Mouse (Mus musculus) liver, adult (tissue): ENCODE measurements at regions not wholly inside any gene's neighbourhood (a gene's known extent, or its start where the extent isn't known, plus 50 kb on each side); places are given as distances from the start of the nearest gene placed in this dataset.

Source experiments
- GATA4 ChIP-seq: IDR thresholded peaks from 2 replicates; pipeline ENCODE4 v1.6.1; 2014; ENCODE audit warnings: mild to moderate bottlenecking, low read length; ENCODE audit not compliant: insufficient replicate concordance

DNA sequence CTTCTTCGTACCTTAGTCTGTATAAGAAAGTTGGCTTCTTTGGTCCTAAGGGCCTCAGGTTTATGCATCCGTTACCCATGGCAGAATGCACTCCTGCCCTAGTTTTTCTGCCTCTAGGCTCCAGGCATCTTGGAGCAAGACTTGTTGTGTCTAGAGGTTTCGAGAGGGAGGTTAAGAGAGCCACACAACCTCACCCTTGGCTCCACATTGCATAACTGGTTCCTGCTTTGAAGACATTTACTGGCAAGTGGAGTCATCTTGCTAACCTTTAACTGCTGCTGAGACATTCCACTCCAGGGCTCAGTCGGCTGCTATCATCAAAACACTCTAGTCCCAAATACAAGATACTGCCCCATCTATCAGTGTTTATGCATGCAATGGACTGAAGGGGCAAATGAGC lies 135.9 kb downstream of the Cog6 start:
- TF ChIP-seq GATA4, result no peak

DNA sequence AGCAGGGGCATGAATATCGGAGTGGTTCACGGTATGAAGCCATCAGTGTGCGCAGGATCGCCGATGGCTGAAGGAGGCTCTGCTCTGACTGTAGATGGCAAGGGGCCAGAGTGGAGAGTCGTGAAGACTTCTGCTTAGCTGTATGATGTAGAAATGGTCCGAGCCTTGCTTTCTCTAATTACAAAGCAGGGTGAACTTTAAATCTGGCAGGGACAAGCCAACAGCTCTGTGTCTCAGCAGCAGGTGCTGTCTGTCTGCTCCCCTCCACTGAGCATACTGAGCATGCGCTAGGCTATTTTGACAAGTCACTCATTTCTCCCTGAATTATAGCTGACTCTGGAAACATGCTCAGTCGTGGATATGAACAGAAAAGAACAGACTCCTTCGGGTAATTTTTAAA lies 137.3 kb downstream of the Cog6 start:
- TF ChIP-seq GATA4, result no peak

DNA sequence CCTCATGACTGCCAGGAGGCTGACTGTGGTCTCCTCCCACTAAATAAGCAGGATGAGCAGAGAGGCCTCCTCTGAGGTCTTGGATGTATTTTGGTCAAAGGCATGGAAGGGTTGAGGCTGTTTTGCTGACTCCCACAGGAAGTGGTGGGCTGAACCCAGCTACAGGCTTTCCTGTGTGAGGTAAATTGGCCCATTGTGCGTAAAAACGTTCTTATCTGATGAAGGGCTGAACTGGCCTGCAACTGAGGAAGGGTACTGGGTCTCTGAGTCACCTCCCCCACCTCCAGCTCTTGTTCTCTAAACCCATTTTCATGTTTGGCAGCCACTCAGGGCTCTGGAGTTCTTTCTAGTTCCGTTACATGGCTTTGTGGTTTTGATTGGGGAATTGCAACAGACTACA lies 138.7 kb downstream of the Cog6 start:
- TF ChIP-seq GATA4, result no peak

DNA sequence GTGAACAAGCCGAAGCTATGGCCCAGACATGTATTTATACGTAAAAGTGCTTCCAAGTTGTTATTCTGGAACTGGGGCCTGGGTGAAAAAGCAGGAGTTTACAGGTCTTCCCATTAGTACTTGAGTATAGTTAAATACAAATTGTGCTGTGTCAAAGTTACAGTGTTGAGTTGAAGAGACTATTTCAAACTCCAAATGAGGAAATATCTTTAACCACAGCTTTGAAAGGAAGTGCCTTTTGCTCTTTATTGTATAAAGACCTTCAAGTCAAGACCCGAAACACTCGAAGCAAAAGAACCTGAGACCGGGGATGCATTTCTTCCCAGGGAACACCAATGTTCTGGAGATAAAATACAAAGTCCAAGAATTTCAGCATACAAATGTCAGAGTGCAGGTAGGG lies 144.8 kb downstream of the Cog6 start:
- TF ChIP-seq GATA4, result no peak

DNA sequence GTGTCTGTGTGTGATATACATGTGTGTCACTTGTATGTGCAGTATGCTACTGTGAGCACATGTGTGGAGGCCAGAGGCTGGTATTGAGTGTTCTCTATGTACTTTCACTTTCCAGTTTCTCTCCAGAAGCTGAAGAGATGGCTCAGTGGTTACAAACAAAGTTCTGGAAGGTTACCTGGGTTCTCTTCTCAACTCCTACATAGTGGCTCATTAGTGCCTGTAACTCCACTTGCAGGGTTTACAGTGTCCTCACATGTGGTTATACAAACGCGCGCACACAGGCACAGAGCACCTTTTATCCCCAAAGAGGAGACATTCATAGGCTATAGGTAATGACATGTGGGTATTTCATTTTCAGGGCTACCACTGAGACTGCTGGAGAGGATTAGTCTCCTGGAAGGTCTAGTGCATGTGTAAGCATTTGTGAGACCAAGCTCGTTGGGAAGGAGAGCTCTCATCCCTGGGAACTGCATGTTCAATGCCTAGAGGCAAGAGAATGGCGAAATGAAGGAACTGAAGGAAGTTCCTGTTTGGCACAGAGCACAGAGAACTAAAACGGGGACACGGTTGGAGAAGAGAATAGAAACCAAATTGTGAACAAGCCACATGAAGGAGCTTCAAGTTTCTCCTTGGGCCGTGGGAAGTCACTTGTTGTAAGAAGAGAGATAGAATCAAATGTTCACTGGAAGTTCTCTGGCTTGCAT lies 153.7 kb downstream of the Cog6 start:
- no peak for TF ChIP-seq GATA4

DNA sequence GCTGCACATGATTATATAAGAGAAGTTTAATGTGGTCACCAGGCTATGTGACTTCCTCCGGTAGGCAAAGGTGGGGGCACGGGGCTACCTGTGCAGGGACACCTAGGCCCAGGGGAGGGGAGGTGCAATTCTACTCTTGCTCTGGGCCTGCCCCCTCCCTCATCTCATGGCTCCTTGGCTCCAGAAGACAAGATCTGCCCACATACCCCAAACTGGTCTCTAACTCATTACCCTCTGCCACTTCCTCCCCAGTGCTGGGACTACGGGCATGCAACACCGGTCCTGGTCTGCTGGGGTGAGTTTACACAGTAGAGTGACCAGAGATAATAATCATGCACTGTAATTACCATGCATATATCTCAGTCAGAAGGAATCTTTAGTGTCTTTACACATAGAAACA lies 155.0 kb downstream of the Cog6 start:
- no peak for TF ChIP-seq GATA4

DNA sequence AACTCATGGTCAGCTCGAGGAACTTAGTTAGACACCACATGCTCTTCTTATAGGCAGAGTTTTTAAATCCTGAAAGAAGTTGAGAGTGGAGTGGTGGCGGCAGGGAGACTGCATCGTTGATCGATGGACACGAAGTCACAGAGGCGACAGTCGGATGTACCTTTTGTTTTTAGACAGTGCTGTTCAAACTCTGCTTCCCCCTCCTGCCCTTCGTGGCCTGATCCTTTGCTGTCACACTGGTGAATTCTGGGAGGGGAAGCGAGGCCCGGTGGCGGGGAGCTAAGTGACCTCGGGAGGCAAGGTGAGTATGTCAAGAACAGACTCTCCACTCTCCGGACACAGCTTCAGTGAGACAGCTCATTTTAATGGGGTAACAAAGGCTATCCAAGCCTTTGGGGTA lies 155.5 kb downstream of the Cog6 start:
- no peak for TF ChIP-seq GATA4

DNA sequence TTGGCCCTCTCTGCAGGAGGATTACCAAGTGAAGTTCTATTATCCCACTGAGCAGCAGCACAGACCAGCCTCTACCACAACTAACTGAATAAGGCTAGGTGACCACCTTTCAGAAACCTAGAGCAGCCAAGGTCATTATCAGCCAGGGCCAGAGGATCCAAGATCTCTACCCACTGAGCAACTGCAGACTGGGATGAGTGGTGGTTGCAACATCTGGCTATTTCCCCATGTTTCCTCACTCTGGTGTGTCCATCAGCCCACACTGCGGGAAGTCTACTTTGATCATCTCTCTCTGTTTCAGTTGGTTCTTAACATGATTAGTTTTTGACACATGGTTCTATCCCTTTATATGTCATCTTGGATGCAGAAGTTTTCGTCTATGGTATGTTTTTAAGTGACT lies 157.2 kb downstream of the Cog6 start:
- no peak for TF ChIP-seq GATA4

DNA sequence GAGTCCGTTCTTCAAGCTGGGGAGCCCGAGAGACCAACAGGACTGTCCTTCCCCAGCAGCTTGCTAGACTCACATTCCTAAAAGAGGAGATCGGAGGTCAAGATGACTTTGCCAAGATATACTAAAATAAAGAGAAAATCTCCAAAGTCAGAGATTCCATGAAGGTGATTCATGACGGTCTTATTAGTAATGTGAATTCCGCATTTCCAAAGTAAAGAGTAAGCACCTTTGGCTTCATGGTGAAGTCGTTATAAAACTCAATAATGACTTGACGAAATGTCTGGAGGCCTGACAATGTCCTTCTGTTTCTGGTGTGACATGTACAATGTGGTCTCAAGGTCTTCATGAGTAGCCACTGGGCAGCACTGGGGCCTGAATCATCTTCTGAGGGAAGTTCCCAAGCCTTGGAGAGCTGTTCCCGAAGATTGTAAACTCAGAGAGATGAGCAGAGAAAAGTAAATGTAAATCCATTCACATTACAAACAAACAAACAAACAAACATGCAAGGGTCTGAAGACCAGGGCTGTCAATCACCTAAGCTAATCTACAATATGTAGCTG lies 157.7 kb downstream of the Cog6 start:
- no peak for TF ChIP-seq GATA4

DNA sequence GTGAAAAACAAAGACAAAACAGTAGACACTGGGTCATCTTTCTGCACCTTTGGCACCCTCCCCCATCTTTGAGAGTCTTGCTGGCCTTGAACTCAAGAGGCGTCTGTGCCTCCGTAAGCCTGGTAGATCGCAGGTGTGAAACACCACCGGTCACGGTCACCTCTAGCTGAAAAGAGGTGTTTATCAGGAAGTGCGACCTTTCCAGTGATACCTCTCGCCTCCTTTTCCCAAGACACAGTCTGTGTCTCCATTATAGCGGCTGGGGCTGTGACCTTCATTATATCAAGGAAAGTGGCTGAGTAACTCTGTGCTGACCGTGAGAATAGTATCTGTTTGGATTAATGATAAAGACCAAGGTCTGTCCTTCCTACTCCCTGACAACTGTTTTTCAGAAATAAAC lies 158.8 kb downstream of the Cog6 start:
- no peak for TF ChIP-seq GATA4

DNA sequence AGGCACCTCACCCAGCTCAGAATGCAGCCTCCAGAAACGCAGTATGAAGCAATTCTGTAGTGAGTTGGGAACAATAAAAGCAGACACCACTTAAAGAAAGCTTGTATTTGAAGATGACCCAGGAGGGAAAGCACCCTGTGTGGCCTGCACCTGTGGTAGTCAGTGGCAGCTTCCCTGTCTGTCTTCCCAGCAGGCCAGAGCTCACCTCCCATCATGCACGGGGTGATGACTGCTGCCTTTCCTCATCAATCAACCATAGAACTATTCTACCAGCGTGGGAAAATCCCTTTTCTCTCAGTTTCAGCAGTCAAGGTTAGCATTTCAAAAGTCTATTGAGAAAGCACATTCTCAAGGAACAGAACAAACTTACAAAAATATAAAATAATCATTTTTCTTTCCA lies 160.0 kb downstream of the Cog6 start:
- TF ChIP-seq GATA4, result no peak

DNA sequence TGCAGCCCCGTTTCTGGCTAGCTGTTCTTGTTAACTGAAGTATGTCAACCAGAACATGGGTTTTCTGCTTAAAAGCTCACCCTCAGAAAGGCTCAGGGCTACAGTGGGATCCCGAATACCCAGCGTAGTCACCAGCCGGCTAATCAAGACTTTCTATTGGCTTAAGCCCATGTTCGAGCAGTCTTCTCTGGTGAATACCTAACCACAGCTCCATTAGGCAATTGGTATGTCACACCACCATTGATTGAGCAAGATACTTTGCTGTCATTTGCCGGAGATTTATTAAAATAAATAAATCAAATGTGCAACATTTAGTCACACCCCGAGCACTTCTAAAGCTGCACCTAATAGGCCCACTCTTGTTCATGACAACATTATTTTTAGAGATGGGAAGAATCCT lies 162.5 kb downstream of the Cog6 start:
- no peak for TF ChIP-seq GATA4

DNA sequence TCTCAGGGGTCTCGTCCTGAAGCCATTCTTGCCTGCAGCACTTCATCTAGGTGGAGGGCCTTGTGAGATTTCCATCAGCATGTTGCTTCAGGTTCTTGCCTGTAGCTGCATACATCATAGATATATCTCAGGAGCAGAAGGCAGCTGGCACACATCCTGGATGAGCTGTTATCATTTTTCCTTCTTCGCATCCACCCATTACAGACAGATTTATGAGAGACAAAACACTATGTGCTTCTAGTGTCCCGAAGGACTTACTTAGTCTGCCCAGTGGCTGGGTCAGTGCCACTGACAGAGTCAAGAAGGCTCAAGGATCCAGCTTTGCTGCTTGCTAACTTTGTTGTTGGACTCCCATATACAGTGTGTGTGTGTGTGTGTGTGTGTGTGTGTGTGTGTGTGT lies 163.9 kb downstream of the Cog6 start:
- TF ChIP-seq GATA4, result no peak

DNA sequence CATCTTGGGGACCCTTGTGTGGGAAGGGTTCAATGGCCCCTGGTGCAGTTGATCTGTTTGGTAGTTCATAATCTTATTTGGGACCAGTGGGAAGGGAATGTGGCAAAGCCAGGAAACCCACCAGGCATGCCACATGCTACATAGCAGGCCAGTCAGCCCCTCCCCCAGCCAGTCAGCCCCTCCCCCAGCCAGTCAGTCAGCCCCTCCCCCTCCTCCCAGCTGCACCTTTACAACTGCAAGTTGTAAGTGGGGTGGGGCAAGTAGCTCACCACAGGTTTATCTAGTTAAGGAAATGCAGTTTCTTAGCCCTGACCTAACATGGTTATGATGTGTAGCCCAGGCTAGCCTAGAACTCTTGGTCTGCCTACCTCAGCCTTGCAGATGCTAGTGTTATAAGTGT lies 171.9 kb downstream of the Cog6 start:
- TF ChIP-seq GATA4, result no peak

DNA sequence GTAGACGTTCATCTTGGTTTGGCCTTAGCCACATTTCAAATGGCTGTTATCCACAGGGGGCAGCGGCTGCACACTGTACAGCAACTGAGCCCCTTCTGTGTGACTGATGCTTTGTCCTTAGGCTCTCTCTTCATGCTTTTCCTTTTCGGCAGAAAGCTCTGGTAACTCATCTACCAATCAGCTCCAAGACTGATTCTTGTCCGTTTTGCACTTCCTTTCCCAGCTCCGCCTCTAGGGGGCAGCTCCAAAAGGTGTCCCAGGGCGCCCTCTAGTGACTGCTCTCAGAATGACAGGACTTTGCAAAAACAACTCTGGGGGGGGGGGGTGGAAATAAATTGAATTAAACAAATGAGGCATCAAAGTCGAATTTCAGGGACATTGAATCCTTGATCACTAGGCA lies 173.0 kb downstream of the Cog6 start:
- no peak for TF ChIP-seq GATA4

DNA sequence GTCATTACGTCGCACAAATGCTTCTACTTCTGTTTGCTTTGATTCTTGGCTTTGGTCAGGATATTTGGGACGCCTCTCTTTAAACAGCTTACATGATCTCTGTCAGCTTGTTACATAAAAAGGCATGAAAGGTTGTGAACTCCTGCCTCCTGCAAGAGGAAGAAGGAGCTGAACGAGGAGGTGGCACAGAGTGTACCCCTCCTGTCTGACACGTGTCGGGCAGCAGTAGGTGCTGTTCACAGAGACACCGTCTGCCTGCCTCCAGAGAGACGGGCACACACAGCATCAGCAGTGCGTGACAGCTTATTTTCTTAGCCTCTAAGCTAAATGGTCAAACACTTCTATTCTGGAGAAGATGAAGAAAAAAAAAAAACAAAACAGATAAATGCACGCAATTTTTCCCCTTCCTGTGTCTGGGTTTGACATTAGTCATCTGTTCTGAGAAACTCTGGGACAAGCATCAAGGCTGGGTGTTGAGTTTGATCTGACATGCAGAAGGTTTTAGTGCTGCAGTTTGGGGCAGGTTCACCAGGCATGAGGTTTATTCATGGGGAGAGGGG lies 174.1 kb downstream of the Cog6 start:
- TF ChIP-seq GATA4, result no peak
